25 mouse cellular contexts compared by ENCODE assay signal in the genomic region with DNA sequence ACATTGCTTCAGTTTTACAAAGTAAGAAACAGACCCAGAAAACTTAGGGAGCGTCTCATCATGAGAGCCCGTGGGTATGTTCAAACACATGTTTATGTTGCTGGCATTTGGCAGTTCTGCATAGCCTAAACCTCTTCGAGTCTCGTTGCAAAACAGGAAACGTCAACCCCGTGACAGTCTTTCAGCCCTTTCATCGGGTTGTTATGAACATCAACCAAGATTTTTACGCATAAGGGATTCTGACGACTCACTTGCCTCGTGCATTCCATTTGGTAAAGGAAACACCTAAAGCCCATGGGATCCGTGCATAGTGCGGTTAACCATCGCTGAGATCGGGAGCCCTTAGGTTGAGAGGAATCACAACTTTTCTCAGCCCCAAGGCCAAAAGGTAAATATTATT.
"Had no signal": no experiment of that assay in that cellular context is flagged by ENCODE, and none has a peak within 500 bp of the region (broad histone marks: within the 10 kb centered on the region; RNA-seq: fewer than 3 reads in every experiment).

No protein-coding gene starts in this region.

- H3K27me3 ChIP-seq: heart, embryonic 12.5 days; hindbrain, embryonic 13.5 days; hindbrain, embryonic 15.5 days; kidney, embryonic 15.5 days; limb, embryonic 13.5 days; liver, embryonic 13.5 days; liver, embryonic 15.5 days had no signal

- H3K9ac ChIP-seq: heart, embryonic 12.5 days; hindbrain, embryonic 13.5 days; hindbrain, embryonic 15.5 days; kidney, embryonic 15.5 days; limb, embryonic 13.5 days; liver, embryonic 13.5 days; liver, embryonic 15.5 days had no signal

- H3K4me3 ChIP-seq: heart, embryonic 10.5 days; heart, embryonic 12.5 days; hindbrain, embryonic 13.5 days; hindbrain, embryonic 15.5 days; kidney, embryonic 15.5 days; layer of hippocampus, adult 2 months; left cerebral cortex, adult 2 months; limb, embryonic 13.5 days; liver, embryonic 13.5 days; liver, embryonic 15.5 days had no signal

- H3K9me3 ChIP-seq: heart, embryonic 10.5 days; hindbrain, embryonic 15.5 days; kidney, embryonic 15.5 days; liver, embryonic 13.5 days had no signal

- DNase-seq: gastrocnemius, postnatal 14 days; gastrocnemius, postnatal 36 days; heart, adult 18-20 months; heart, postnatal 14 days; heart, postnatal 36 days; kidney, adult 11 months; kidney, adult 2 months; kidney, adult 9 months; kidney, postnatal 25 days; kidney, postnatal 4 days; liver; liver, embryonic 13.5 days had no signal

- ATAC-seq: hindbrain, postnatal 0 days; intestine, embryonic 16.5 days had no signal

- H3K4me2 ChIP-seq: heart, embryonic 12.5 days; hindbrain, embryonic 13.5 days; hindbrain, embryonic 15.5 days; kidney, embryonic 15.5 days; limb, embryonic 13.5 days; liver, embryonic 11.5 days; liver, embryonic 13.5 days; liver, embryonic 15.5 days had no signal

- H3K4me1 ChIP-seq: heart, embryonic 10.5 days; heart, embryonic 12.5 days; hindbrain, embryonic 15.5 days; kidney, embryonic 15.5 days; limb, embryonic 13.5 days; liver, embryonic 15.5 days had no signal

- H3K36me3 ChIP-seq: heart, embryonic 10.5 days; heart, embryonic 12.5 days; hindbrain, embryonic 13.5 days; hindbrain, embryonic 15.5 days; kidney, embryonic 15.5 days; limb, embryonic 13.5 days; liver, embryonic 13.5 days; liver, embryonic 15.5 days had no signal

- H3K27ac ChIP-seq: heart, embryonic 10.5 days; hindbrain, embryonic 13.5 days; hindbrain, embryonic 15.5 days; hindbrain, postnatal 0 days; kidney, embryonic 15.5 days; kidney, postnatal 0 days; layer of hippocampus, adult 2 months; left cerebral cortex, adult 2 months; limb, embryonic 13.5 days; liver, embryonic 13.5 days; liver, embryonic 15.5 days had no signal
